Mouse (Mus musculus): Measurements from ENCODE around the gene Baiap2.
A peak's percentile ranks its signal among the peaks of the same experiment; 100 is the strongest.

Gene Baiap2

DNA sequence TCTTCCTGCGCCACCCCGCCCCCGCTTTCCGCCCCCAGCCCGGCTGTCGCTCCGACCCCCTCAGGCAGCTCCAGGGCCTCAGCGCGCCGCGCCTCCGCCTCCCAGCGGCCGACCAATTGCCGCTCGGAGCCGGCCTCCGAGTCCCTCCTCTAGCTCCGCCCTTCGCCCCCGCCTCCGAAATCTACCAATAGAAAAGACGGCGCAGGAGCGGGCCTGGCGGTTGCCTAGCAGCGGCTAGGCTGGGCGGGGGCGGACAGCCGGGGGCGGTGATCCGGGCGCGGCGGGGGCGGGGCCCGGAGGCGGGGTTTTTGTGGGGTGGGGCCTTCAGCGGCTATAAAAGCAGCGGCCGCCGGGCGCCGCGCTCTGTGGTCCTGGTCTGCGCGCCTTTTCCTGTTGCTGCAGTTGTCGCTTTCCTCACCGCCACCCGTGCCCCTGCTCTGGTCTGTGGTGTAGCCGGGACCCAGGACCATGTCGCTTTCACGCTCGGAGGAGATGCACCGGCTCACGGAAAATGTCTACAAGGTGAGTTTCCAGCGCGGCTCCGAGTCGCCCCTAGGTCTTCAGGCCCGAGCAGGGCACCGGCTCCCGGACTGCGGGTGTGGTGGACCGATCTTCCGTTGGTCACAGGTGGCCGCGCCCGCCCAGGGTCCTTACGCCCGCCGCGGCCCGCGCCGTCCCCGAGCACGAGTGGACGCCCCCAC lies at the start of gene Baiap2:
Gene Baiap2 (plus strand): TSS at position 37 of the 701 bp plus-strand sequence.
- DNase-seq (ENCODE audit: low spot score) = peak; percentile 98

DNA sequence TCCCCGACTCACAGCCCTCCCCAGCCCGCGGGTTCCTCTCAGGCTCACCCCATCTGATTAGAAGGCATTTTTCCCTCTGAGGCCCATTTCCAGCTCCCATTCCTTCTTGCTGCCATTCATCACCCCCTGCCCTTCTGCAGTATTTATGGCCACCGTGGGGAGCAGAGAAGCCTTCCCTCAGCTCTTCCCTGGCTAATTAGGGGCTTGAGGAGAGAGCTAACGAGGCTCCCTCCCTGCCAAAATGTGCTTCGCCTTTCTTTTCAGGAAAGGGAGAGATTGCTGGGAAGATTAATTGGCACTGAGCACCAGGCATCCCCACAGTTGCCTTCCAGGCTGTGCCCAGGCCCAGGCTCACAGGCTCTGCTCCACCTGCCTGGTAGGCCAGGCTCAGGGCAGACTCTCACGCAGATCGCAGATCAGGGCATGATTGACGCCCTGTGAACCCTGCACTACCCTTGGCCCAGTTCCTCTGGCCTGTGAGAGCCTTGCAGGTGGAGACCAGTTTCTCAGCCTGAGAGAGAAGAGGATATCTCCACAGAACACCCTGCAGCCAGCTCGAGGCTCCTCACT lies 48.8 kb upstream of the Baiap2 start:
- peak; percentile 46 for DNase-seq (ENCODE audit: low spot score)

DNA sequence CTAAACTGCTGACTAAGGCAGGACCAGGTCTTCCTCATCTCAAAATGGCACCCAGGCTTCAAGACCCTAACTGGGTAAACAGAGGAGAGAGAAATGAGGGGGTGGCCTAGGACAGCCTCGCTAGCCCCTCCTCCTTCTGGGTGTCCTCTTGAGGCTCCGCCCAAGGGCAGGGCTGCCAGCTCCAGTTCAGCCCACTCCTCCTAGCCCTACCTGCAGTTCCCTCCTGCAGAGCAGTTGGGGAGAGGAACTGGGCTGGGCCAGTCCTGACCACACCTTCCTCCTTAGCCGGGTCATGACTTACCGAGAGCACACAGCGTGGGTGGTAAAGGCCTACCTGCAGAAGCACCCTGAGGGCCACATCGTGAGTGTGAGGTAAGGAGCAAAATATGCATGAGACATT lies 47.9 kb upstream of the Baiap2 start:
- no peak for DNase-seq (ENCODE audit: low spot score)

DNA sequence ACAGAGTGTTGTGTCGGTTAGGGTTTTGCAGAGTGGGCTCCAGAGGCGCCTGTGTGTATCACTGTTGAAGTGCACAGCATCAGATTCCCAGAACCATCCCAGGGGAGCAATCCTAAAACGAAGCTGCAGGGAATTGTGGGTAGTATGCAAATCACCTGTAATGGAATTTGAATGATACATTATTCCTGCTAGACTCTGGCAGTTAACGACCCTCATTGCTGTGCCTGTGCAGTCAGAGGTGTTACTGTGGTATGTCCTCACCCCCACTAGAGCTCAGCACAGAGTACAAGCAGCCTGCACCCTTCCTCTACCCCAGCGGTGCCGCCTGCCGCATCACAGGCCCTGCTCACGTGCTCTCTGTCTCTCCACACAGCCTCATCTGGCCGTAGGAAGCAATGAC lies 45.5 kb upstream of the Baiap2 start:
- DNase-seq (ENCODE audit: low spot score) = no peak

DNA sequence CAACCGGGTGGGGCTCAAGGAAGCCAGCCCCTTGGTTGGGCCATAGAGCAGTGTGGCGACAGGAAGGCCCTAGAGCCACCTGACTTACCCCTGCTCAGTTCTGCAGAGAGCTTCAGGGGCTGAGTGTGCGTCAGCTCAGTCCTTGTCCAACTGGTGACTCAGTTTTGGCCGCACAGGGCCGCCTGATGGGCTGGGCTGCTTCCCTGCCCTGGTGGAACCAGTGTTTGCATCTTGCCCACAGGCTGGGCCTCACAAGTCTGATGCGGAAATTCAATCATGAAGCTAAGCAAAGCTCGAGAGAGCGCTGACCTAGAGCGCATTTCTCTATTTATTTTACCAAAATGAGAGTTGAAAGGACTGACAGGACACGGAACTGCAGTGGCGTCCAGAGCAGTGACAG lies 43.6 kb upstream of the Baiap2 start:
- no peak for DNase-seq (ENCODE audit: low spot score)

DNA sequence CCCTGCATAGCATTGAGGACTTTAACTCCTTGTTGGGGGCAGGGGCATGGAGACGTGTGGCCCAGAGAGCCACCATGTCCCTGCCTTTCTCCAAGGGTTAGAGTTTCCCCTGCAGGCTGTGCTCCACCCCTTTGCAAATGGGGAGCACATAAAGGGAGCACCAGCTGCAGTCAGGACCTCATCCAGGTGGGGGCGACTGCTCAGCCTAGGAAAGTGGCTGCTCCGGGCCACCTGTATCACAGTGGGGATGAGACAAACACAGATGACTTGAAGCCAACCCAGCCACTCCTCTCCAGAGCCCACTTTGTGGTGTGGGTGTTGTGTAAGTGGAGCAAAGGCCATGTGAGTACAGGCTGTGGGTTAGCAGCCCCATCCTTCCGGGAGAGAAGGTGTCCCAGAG lies 41.4 kb upstream of the Baiap2 start:
- DNase-seq (ENCODE audit: low spot score) = no peak

DNA sequence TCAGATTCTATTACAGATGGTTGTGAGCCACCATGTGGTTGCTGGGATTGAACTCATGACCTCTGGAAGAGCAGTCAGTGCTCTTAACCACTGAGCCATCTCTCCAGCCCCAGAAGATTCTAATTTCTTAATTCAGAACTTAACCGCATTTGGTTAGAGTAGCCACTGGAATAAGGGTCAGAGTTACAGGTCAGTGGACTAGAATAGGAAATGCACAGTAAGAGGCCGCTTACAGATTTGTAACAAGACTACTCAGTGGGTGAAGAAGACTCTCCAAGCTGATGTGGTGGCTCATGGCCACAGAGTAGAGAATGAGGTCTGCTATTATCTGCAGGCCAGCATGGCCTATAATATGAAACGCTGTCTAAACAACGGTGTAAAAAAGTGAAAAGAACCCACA lies 39.7 kb upstream of the Baiap2 start:
- no peak for DNase-seq (ENCODE audit: low spot score)

DNA sequence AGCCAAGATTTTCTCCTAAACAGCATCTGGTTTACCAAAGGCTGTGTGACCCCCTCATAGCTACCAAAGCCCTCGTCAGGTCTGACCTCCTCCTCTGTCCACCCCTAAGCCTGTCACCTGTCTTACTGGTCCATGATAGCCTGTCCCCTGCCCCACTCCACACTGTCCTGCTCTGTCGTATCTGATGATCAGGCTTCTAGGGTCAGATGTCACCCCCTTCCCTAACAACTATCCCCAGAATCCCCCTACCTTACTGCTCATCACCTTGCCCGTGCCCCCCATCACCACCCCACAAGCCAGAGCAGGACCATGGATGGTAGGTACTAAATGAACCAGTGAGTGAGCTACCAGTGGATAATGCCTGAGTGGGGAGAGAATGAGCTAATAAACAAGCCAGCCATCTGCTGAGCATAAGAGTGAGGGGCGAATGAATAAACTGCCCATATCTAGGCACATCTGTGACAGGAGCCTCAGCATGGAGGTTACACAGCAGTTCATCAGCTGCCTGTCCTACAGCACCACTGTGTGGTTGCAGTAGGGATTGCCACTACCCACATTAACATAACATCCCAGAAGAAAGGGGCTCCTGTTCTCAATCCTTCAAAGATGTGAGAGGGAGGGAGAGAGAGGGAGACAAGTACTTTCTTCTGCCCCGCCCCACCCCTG lies 37.8 kb upstream of the Baiap2 start:
- peak; percentile 76 for DNase-seq (ENCODE audit: low spot score)

DNA sequence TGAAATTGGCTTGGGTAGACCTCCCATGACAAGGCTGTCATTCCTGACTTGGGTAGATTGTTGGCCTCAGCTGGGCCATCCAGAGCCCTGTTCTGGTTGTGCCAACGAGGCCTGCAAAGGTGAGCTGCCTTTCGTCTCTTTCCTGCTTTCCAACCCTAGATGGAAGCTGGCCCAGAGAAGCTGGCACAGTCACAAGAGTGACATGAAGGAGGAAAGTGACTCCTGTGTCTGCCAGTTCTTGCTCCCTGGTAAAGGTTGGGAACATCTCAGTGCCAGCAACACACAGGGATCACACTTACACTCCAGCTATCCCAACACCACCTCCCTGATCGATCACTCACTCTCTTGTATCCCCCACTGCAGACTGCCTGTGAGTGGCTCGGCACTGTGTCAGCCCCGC lies 36.8 kb upstream of the Baiap2 start:
- no peak for DNase-seq (ENCODE audit: low spot score)

DNA sequence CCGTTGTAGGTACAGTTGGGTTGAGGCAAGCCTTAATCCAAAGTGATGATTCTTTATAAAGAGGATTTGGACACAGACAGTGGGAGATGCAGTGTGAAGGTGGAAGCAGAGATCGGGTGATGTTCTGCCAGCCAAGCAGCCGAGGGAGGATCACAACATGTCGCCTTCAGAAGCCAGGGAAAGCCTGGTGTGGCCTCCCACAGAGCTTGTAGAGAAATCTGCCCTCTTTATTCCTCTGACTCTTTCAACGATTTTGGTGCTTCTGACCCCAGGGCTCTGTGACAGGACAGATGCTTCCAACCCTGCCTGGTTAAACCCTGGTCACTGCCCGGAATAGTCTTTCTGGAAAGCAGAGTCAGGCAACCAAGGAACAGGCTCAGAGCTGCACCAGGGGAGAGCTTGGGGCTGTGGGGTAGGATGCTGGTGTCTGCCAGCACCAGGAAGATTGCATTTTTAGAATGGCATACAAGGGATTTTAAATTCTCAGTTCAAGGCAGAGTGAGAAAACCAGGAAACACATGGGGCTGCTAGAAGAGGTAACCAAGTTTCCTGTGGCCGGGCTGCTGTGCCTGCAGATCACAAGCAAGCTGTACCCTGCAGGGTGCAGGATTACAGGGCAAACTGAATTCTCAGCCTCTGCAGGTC lies 35.4 kb upstream of the Baiap2 start:
- no peak for DNase-seq (ENCODE audit: low spot score)

DNA sequence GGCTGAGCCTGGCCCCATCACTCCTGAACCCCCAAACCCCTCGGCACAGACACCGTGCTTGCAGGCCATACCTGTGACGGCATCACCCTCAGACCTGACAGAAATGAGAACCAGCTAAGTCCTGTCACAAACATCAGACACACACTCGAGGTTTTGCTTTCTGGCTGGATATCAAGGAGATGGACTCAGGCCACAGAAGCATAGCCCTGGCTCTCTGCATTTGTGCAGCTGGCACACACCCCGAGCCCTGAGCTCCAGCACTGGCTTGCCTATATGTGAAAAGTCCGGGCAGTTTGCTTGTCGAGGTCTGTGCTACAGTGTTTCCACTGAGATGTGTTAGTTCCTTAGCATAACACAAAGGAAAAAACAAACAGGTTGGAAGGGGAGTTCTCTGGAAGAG lies 34.9 kb upstream of the Baiap2 start:
- DNase-seq (ENCODE audit: low spot score) = no peak

DNA sequence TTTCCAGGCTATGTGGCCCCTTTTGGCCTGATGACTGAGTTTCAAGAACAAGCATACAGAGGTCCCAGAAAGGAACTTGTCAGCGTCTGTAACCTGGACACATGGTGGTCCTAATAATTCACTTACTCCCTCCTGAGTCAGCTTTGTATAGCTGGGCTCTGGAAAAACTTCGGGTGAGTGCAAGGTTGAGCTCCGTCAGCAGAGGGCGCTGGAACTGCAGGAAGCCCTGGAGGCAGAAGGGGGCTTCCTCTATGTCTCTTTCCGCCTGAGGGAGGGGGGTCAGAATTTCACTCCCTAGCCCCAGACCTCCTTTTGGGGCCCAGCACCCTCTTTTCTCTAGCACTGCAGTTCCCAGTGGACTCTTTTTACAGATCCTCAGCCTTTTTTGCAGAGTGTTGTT lies 33.1 kb upstream of the Baiap2 start:
- DNase-seq (ENCODE audit: low spot score) = peak; percentile 56

DNA sequence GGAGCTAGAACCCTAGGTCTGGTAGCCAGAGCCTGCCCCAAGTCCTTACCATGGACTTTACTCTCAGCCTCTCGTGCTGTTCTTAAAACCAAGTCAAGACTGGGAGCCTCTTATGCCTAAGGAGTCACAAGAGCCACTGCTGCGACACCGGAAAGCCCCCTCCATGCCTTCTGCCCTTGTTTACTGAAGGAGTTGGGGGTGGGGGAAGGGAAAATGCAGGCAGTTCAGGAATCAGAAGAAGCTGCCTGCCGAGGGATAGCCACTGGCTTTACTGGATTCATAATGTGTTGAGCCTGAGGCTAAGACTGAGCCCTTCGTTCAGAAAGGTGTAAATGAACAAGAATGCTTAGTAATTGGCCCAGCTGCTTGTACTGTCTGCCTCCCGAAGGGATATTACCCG lies 29.7 kb upstream of the Baiap2 start:
- no peak for DNase-seq (ENCODE audit: low spot score)

DNA sequence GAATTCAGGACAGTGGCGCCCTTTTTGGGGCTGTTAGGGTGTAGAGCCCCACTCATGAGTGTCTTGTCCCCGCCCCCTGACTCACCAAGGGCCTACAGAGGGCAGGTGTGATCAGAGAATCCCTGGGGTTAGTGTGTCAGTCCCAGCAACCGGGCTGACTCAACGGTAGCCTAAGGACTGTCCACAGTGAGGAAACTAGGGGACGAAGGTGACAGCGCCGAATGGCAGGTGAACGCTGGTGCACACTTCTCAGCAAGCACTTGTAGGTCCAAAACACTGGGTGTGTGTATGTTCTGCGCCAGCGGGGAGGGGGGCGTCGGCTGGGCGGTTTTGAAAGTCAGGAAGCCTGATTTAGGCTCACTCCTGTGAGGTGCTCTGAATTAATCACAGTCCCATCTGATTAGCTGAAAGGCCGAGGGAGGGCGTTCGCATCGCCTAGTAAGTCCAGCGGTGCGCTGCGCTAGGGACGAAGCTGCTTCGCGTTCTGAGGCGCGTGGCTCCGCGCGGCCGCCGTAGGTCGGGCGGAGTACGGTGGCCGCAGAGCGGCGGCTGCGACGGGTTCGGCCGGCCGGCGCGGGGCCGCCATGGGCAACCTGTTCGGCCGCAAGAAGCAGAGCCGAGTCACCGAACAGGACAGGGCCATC lies 29.1 kb upstream of the Baiap2 start, which contains the start of gene Chmp6:
Gene Chmp6 (plus strand): TSS at position 151 of the 644 bp plus-strand sequence.
- peak; percentile 86 for DNase-seq (ENCODE audit: low spot score)

DNA sequence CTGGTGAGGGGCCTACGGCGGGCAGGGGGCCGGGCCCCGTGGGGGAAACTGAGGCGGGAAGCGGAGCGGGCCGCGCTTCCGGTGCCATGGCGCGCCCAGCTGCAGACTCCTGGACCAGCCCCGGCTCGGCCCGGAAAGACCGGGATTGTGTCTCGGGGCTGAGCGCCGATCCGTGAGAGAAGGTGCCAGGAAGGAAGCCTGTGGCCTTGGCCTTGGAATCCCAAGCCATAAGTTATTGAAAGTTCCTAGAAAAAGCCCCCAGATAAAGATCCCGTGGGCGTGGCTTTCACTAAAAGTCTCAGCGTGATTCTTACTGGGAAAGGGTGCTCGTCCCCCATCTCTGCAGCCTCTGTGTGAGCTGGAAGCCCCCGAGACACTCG lies 28.6 kb upstream of the Baiap2 start:
- DNase-seq (ENCODE audit: low spot score) = peak; percentile 33

DNA sequence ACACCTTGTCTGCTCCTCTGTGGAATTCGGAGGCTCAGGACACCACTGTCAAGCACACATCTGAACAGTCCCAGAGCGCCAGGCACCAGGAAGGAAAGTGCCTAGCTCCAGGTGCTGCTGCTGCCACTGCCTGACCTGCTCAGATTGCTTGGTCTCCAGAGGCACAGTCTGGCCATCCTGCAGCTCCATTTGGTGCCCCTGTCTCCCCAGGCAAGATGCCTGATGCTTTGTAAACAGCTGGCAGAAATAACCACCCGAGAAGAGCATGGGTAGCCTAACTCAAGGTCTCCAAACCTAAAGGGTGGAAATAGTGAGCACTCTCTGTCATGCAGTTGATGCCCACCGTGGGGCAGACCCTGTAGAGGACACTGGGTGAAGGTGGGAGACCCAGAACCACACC lies 28.2 kb upstream of the Baiap2 start:
- DNase-seq (ENCODE audit: low spot score) = no peak

DNA sequence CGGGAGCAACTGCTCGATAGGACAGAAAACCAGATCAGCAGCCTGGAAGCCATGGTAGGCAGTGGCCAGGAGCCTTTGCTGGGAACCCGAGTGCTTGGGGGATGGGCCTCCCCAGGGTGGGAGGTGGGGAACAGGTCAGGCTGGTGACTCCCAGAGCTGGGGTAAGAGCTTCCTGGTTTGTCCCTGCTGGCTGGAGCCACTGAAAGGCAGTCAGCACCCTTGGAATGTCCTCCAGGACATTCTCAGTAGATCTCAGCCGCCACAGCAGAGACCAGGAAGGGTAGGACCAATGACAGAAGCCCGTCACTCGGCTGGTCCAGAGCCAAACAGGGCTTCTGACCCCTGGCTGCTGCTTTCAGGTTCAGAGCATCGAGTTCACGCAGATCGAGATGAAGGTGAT lies 26.9 kb upstream of the Baiap2 start:
- DNase-seq (ENCODE audit: low spot score) = peak; percentile 31

DNA sequence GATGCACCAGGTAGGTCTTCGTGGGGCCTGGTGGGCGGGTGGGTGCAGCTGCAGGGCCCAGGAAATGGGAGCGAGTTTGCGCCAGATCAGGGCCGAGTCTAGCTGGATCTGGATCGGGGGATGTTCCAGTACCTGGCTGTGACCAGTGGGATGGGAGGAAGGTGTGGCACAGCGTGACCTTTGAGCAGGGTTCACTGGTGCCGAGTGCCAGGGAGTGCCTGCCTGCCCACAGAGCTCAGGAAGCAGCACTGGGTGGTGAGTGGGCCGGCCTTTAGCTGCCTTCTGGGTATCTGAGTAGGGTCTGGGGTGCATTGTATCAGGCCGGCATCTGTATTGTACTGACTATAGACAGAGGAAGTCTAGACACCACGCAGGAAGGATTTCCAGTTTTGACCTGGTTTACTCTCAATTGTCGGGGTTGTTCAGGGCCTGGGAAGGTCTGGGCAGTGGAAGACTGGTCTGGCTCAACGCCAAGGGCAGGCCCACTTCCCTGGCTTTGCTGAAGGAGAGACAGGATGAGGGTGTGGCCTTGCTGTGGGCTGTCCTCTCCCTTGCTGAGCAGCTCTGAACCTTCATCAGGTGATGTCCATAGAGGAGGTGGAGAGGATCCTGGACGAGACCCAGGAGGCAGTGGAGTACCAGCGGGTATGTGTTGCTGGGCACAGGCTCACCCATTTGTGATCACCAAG lies 26.3 kb upstream of the Baiap2 start:
- DNase-seq (ENCODE audit: low spot score) = peak; percentile 84

DNA sequence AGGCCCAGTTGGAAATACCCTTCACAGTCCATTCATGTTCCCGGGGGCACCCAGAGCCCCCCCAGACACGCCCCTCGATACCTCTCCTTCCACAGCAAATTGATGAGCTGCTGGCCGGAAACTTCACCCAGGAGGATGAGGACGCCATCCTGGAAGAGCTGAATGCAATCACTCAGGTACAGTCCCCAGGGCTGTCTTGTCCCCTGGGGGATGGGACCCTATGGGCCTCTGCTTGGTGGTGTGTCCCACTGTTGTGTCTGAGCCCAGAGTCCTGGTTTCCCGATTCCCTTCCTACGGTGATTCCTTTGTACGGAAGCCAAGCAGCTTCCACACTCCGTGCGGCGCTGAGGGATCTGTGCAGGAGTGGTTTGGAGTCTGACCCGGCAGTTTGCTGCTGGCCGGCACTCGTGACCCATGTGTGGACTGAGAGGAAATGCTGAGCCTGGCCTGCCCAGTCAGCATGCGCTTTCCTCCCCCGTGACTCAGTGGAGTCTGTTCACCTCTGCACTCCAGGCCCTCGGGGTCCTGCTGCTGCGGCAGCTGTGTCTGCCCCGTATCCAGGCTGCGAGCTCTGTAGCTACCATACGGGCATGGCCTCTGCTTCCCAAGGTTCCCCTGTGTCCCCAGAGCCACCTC lies 25.6 kb upstream of the Baiap2 start:
- DNase-seq (ENCODE audit: low spot score) = no peak

DNA sequence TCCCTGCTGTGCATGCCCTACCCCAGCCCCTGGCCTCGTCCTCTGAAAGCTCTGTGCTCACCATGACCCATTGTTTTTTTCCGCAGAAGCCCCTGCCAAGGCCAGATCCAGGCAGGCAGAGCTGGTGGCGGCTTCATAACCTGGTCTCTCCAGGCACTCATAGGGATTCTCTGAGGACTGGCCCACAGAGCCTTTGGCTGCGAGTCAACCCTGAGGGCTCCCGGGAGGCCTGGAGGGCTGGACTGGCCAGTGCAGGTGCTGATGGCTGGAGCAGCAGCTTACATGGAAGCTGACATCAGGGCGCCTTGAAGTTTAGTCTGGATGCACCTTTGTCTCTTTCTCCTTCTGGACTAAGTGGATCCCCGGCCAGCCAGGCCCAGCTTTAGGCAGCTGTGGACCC lies 24.0 kb upstream of the Baiap2 start:
- peak; percentile 87 for DNase-seq (ENCODE audit: low spot score)

DNA sequence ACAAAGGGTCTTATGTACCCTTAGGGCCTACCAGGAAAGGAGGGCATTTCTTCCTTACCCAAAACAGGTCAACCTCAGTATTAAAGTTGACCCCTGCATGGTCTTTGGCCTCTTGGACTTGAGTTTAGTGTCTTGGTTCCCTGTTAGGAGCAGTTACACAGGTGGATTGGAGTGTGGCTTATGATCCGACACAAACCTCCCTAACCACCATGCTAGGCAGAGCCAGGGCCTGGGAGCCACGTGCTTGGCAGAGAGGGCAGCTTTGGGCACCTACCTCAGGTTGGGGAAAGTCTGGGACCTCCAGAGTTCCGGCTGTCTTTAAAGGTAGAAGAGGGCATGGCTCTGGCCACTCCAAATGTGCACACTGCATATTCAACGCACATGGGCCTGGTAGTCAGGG lies 23.1 kb upstream of the Baiap2 start:
- DNase-seq (ENCODE audit: low spot score) = no peak

Data from MN1 (cell line).